Mouse (Mus musculus): Measurements from ENCODE around the gene Cxcl10. TPM values are rescaled to one million over a fixed set of nuclear protein-coding genes. Genes with fewer than 3 reads are reported as not detected.

The Cxcl10 gene
- polyA plus RNA-seq, 1 experiment from 2014 or later: 0.44 TPM

GRCm38 (mm10) chr5:92372605-92373004, 23.9 kb upstream of the Cxcl10 start:
- H3K27ac ChIP-seq (ENCODE audit: low read depth, low read length): no peak overlapping the region
- DNase-seq (ENCODE audit: low spot score) (no peak), ATAC-seq (no peak)
- no peak overlapping the region for H3K9ac ChIP-seq (ENCODE audit: low read length)
- H3K9me3 ChIP-seq (replicated peaks; ENCODE audit: control insufficient read depth, low read length): no peaks in the 10 kb centered on the region
- 66% methylated on average over 2 of the region's 2 CpGs for WGBS
- H3K36me3 ChIP-seq (ENCODE audit: control insufficient read depth, insufficient read depth, low read length): no peaks in the 10 kb centered on the region
- no peaks in the 10 kb centered on the region for H3K27me3 ChIP-seq (replicated peaks; ENCODE audit: control insufficient read depth, insufficient read depth, low read length)
- H3K4me2 ChIP-seq (ENCODE audit: low read length): no peak overlapping the region
- H3K4me1 ChIP-seq (ENCODE audit: control insufficient read depth, insufficient read depth, low read length): no peaks in the 10 kb centered on the region
- H3K4me3 ChIP-seq (ENCODE audit: low read depth, low read length): no peak overlapping the region

DNA sequence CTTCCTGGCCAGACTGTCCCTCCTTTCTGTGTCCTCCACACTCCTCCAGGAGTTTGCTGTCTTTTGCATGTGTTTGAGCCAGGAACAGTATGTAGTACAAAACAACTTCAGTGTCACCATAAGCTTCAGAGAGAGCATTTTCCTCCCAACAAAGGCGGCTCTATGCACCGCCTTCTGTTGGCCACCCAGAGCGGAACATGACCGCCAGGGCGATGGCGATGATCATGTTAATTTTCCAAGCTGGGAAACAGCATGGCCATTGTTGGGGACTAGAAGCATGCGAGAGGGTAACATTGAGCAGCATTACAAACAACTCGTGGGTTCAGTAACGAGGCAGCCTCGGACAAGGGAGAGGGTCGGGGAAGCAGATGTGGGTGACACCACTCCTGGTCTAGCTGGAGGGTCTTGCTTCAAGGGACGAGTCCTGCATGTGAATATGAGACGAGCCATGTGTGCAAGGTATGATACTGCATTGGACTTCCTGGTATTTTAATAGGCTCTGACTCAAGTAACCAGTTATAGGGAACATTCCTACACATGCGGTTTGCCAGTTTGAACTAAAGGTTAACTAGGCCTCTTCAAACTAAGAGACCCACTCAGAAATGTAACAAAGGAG, 22.8 kb upstream of the Cxcl10 start:
- 41% methylated on average over 14 of the region's 14 CpGs for WGBS

DNA sequence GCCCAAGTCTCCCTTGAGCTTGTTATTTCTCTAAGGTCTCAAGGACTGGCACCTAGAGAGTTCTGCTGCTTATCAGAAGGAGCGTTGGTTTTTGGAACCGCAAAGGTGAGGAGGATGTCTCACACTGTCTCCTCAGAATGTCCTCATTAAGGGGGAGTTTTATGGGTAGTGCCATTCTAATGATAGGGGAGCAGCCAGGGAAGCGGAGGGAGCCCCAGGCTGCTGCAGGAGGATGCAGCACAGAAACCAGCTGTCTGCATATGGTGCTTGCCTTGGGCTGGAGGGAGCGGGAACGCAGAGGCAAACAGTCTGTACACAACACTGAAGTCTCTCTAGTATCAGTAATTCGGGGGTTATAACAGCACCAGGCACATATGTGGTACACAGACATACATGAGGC, 22.2 kb upstream of the Cxcl10 start:
- H3K4me1 ChIP-seq (ENCODE audit: control insufficient read depth, insufficient read depth, low read length): no peaks in the 10 kb centered on the region
- whole genome bisulfite sequencing: 70% methylated on average over 6 of the region's 6 CpGs
- H3K27ac ChIP-seq (ENCODE audit: low read depth, low read length): no peak overlapping the region
- DNase-seq (ENCODE audit: low spot score) (no peak), ATAC-seq (0 out of 2 replicates have a peak, but pooled peaks have one; percentile 24)
- no peak overlapping the region for H3K9ac ChIP-seq (ENCODE audit: low read length)
- no peaks in the 10 kb centered on the region for H3K36me3 ChIP-seq (ENCODE audit: control insufficient read depth, insufficient read depth, low read length)
- no peaks in the 10 kb centered on the region for H3K27me3 ChIP-seq (replicated peaks; ENCODE audit: control insufficient read depth, insufficient read depth, low read length)
- H3K4me3 ChIP-seq (ENCODE audit: low read depth, low read length): no peak overlapping the region
- no peaks in the 10 kb centered on the region for H3K9me3 ChIP-seq (replicated peaks; ENCODE audit: control insufficient read depth, low read length)
- no peak overlapping the region for H3K4me2 ChIP-seq (ENCODE audit: low read length)

More for the DNA sequence above, 22.8 kb upstream of the Cxcl10 start:
- ATAC-seq (peak; percentile 53), DNase-seq (ENCODE audit: low spot score) (peak; percentile 41)
- H3K36me3 ChIP-seq (ENCODE audit: control insufficient read depth, insufficient read depth, low read length): no peaks in the 10 kb centered on the region
- H3K9me3 ChIP-seq (replicated peaks; ENCODE audit: control insufficient read depth, low read length): no peaks in the 10 kb centered on the region
- no peaks in the 10 kb centered on the region for H3K4me1 ChIP-seq (ENCODE audit: control insufficient read depth, insufficient read depth, low read length)
- H3K27ac ChIP-seq (ENCODE audit: low read depth, low read length): no peak overlapping the region
- no peak overlapping the region for H3K4me2 ChIP-seq (ENCODE audit: low read length)
- H3K9ac ChIP-seq (ENCODE audit: low read length): no peak overlapping the region
- no peaks in the 10 kb centered on the region for H3K27me3 ChIP-seq (replicated peaks; ENCODE audit: control insufficient read depth, insufficient read depth, low read length)
- H3K4me3 ChIP-seq (ENCODE audit: low read depth, low read length): no peak overlapping the region

GRCm38 (mm10) chr5:92370392-92370791, 21.7 kb upstream of the Cxcl10 start:
- DNase-seq (ENCODE audit: low spot score): no peak

DNA sequence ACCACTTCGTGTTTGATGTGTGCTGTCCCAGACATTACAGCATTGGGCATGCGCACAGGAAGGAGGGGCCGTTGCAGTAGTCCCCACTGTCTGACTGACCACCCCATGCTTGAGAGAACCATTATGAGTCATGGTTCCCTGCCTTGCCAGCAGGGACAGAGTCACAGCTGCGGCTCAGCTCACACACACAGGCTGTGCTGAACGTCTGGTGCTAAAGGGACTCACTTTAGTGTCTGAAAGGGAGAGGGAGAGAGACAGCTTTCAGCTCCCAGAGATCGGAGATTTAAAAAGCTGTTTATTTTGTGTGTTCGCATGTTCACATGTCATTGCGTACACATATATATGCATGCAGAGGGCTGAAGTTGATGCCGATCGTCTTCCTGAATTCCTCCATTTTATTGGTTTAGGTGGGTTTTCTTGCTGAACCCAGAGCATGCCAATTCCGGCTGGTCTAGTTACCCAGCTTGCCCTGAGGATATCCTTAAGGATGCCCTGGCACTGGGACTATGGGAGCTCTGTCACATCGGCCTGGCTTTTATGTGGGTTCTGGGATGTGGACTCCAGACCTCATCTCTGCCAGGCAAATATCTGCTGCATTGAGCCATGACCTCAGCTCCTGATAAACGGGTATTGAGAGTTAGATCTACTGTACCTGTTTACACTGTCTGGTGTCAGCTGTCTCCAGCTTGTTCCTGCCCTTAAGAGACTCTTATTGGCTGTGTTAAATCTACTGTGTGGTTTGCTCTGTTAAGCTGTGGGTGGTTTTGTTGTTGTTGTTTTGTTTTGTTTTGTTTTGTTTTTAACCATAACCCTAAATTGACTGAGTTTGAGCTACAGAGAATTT, 20.7 kb upstream of the Cxcl10 start:
- H3K4me2 ChIP-seq (ENCODE audit: low read length): no peak overlapping the region
- no peaks in the 10 kb centered on the region for H3K4me1 ChIP-seq (ENCODE audit: control insufficient read depth, insufficient read depth, low read length)
- H3K27ac ChIP-seq (ENCODE audit: low read depth, low read length): no peak overlapping the region
- peak; percentile 68 for DNase-seq (ENCODE audit: low spot score)
- no peaks in the 10 kb centered on the region for H3K36me3 ChIP-seq (ENCODE audit: control insufficient read depth, insufficient read depth, low read length)
- H3K9me3 ChIP-seq (replicated peaks; ENCODE audit: control insufficient read depth, low read length): no peaks in the 10 kb centered on the region
- no peaks in the 10 kb centered on the region for H3K27me3 ChIP-seq (replicated peaks; ENCODE audit: control insufficient read depth, insufficient read depth, low read length)
- peak; percentile 84 for ATAC-seq
- no peak overlapping the region for H3K9ac ChIP-seq (ENCODE audit: low read length)
- no peak overlapping the region for H3K4me3 ChIP-seq (ENCODE audit: low read depth, low read length)
- WGBS: 72% methylated on average over 13 of the region's 13 CpGs

More at GRCm38 (mm10) chr5:92370392-92370791, 21.7 kb upstream of the Cxcl10 start:
- no peak for ATAC-seq
- Histone ChIP-seq H3K36me3 (ENCODE audit: control insufficient read depth, insufficient read depth, low read length) (no peaks in the 10 kb centered on the region), H3K4me1 (ENCODE audit: control insufficient read depth, insufficient read depth, low read length) (no peaks in the 10 kb centered on the region), H3K27ac (ENCODE audit: low read depth, low read length) (no peak overlapping the region), H3K4me2 (ENCODE audit: low read length) (no peak overlapping the region), H3K9ac (ENCODE audit: low read length) (no peak overlapping the region), H3K9me3 (replicated peaks; ENCODE audit: control insufficient read depth, low read length) (no peaks in the 10 kb centered on the region), H3K4me3 (ENCODE audit: low read depth, low read length) (no peak overlapping the region), H3K27me3 (replicated peaks; ENCODE audit: control insufficient read depth, insufficient read depth, low read length) (no peaks in the 10 kb centered on the region)
- WGBS: 86% methylated on average over 6 of the region's 6 CpGs

- Histone ChIP-seq H3K4me2 (ENCODE audit: low read length) (no peak overlapping the region), H3K36me3 (ENCODE audit: control insufficient read depth, insufficient read depth, low read length) (no peaks in the 10 kb centered on the region), H3K27ac (ENCODE audit: low read depth, low read length) (no peak overlapping the region), H3K9ac (ENCODE audit: low read length) (no peak overlapping the region), H3K4me1 (ENCODE audit: control insufficient read depth, insufficient read depth, low read length) (no peaks in the 10 kb centered on the region), H3K27me3 (replicated peaks; ENCODE audit: control insufficient read depth, insufficient read depth, low read length) (no peaks in the 10 kb centered on the region), H3K9me3 (replicated peaks; ENCODE audit: control insufficient read depth, low read length) (no peaks in the 10 kb centered on the region), H3K4me3 (ENCODE audit: low read depth, low read length) (no peak overlapping the region)
- no peak for ATAC-seq
- WGBS: 76% methylated on average over 10 of the region's 10 CpGs
- DNase-seq (ENCODE audit: low spot score): peak; percentile 21
Observed at GRCm38 (mm10) chr5:92368392-92368791, 19.7 kb upstream of the Cxcl10 start.

- H3K9ac ChIP-seq (ENCODE audit: low read length): no peak overlapping the region
- H3K27me3 ChIP-seq (replicated peaks; ENCODE audit: control insufficient read depth, insufficient read depth, low read length): no peaks in the 10 kb centered on the region
- H3K4me1 ChIP-seq (ENCODE audit: control insufficient read depth, insufficient read depth, low read length): no peaks in the 10 kb centered on the region
- H3K9me3 ChIP-seq (replicated peaks; ENCODE audit: control insufficient read depth, low read length): no peaks in the 10 kb centered on the region
- ATAC-seq (no peak), DNase-seq (ENCODE audit: low spot score) (no peak)
- H3K27ac ChIP-seq (ENCODE audit: low read depth, low read length): no peak overlapping the region
- no peak overlapping the region for H3K4me3 ChIP-seq (ENCODE audit: low read depth, low read length)
- H3K4me2 ChIP-seq (ENCODE audit: low read length): no peak overlapping the region
- 85% methylated on average over 6 of the region's 6 CpGs for WGBS
- H3K36me3 ChIP-seq (ENCODE audit: control insufficient read depth, insufficient read depth, low read length): no peaks in the 10 kb centered on the region
Observed at GRCm38 (mm10) chr5:92366565-92366964, 17.9 kb upstream of the Cxcl10 start.

GRCm38 (mm10) chr5:92365146-92365705, 16.5 kb upstream of the Cxcl10 start:
- no peak for ATAC-seq
- Histone ChIP-seq H3K4me3 (ENCODE audit: low read depth, low read length) (no peak overlapping the region), H3K4me1 (ENCODE audit: control insufficient read depth, insufficient read depth, low read length) (no peaks in the 10 kb centered on the region), H3K27me3 (replicated peaks; ENCODE audit: control insufficient read depth, insufficient read depth, low read length) (no peaks in the 10 kb centered on the region), H3K27ac (ENCODE audit: low read depth, low read length) (no peak overlapping the region), H3K9me3 (replicated peaks; ENCODE audit: control insufficient read depth, low read length) (no peaks in the 10 kb centered on the region), H3K4me2 (ENCODE audit: low read length) (no peak overlapping the region), H3K36me3 (ENCODE audit: control insufficient read depth, insufficient read depth, low read length) (no peaks in the 10 kb centered on the region), H3K9ac (ENCODE audit: low read length) (no peak overlapping the region)
- DNase-seq (ENCODE audit: low spot score): no peak
- WGBS: 80% methylated on average over 11 of the region's 11 CpGs

GRCm38 (mm10) chr5:92364011-92364410, 15.3 kb upstream of the Cxcl10 start:
- 94% methylated on average over 5 of the region's 5 CpGs for WGBS
- H3K4me2 ChIP-seq (ENCODE audit: low read length): no peak overlapping the region
- ATAC-seq: no peak

More at GRCm38 (mm10) chr5:92364011-92364410, 15.3 kb upstream of the Cxcl10 start:
- Histone ChIP-seq H3K4me3 (ENCODE audit: low read depth, low read length) (no peak overlapping the region), H3K9ac (ENCODE audit: low read length) (no peak overlapping the region), H3K36me3 (ENCODE audit: control insufficient read depth, insufficient read depth, low read length) (no peaks in the 10 kb centered on the region), H3K27ac (ENCODE audit: low read depth, low read length) (no peak overlapping the region), H3K9me3 (replicated peaks; ENCODE audit: control insufficient read depth, low read length) (no peaks in the 10 kb centered on the region), H3K27me3 (replicated peaks; ENCODE audit: control insufficient read depth, insufficient read depth, low read length) (no peaks in the 10 kb centered on the region), H3K4me1 (ENCODE audit: control insufficient read depth, insufficient read depth, low read length) (no peaks in the 10 kb centered on the region)
- DNase-seq (ENCODE audit: low spot score): no peak

All from forebrain, embryonic 14.5 days (tissue).